Mouse (Mus musculus): ENCODE measurements at regions not wholly inside any gene's neighbourhood (a gene's known extent, or its start where the extent isn't known, plus 50 kb on each side); places are given as distances from the start of the nearest gene placed in this dataset.

- 86% methylated on average over 2 of the region's 2 CpGs for WGBS
- H3K4me1 ChIP-seq (replicated peaks): no peaks in the 10 kb centered on the region
- no peak overlapping the region for H3K9ac ChIP-seq (replicated peaks)
- ATAC-seq (ENCODE audit: insufficient number of reproducible peaks, insufficient read depth, low FRiP score, low TSS enrichment, low read depth): no peak
- no peaks in the 10 kb centered on the region for H3K27me3 ChIP-seq
- no peaks in the 10 kb centered on the region for H3K9me3 ChIP-seq
- H3K4me3 ChIP-seq (replicated peaks): no peak overlapping the region
- H3K4me2 ChIP-seq: no peak overlapping the region
- no peaks in the 10 kb centered on the region for H3K36me3 ChIP-seq
- no peak overlapping the region for H3K27ac ChIP-seq
Measured at GRCm38 (mm10) chr10:98043873-98044272, 317.3 kb upstream of the C030005K15Rik start.

- Histone ChIP-seq H3K9me3 (no peaks in the 10 kb centered on the region), H3K9ac (replicated peaks) (no peak overlapping the region), H3K4me2 (no peak overlapping the region), H3K4me1 (replicated peaks) (no peaks in the 10 kb centered on the region), H3K4me3 (replicated peaks) (no peak overlapping the region), H3K36me3 (no peaks in the 10 kb centered on the region), H3K27me3 (no peaks in the 10 kb centered on the region), H3K27ac (no peak overlapping the region)
- no peak for ATAC-seq (ENCODE audit: insufficient number of reproducible peaks, insufficient read depth, low FRiP score, low TSS enrichment, low read depth)
Measured at GRCm38 (mm10) chr10:98044579-98044978, 318.0 kb upstream of the C030005K15Rik start.

GRCm38 (mm10) chr10:98073432-98073831 lies 346.9 kb upstream of the C030005K15Rik start:
- H3K9ac ChIP-seq (replicated peaks): no peak overlapping the region
- H3K27ac ChIP-seq: no peak overlapping the region
- H3K9me3 ChIP-seq: no peaks in the 10 kb centered on the region
- ATAC-seq (ENCODE audit: insufficient number of reproducible peaks, insufficient read depth, low FRiP score, low TSS enrichment, low read depth): no peak
- H3K4me1 ChIP-seq (replicated peaks): no peaks in the 10 kb centered on the region
- no peaks in the 10 kb centered on the region for H3K36me3 ChIP-seq
- H3K27me3 ChIP-seq: no peaks in the 10 kb centered on the region
- no peak overlapping the region for H3K4me3 ChIP-seq (replicated peaks)
- WGBS: 81% methylated on average over 2 of the region's 2 CpGs
- no peak overlapping the region for H3K4me2 ChIP-seq

- no peaks in the 10 kb centered on the region for H3K4me1 ChIP-seq (replicated peaks)
- H3K4me3 ChIP-seq (replicated peaks): no peak overlapping the region
- no peaks in the 10 kb centered on the region for H3K27me3 ChIP-seq
- no peak overlapping the region for H3K27ac ChIP-seq
- H3K9me3 ChIP-seq: no peaks in the 10 kb centered on the region
- no peak overlapping the region for H3K4me2 ChIP-seq
- no peak overlapping the region for H3K9ac ChIP-seq (replicated peaks)
- ATAC-seq (ENCODE audit: insufficient number of reproducible peaks, insufficient read depth, low FRiP score, low TSS enrichment, low read depth): no peak
- WGBS: 67% methylated on average over 2 of the region's 2 CpGs
- H3K36me3 ChIP-seq: no peaks in the 10 kb centered on the region
Measured at GRCm38 (mm10) chr10:98084881-98085280, 358.3 kb upstream of the C030005K15Rik start.

- no peak overlapping the region for H3K9ac ChIP-seq (replicated peaks)
- H3K9me3 ChIP-seq: no peaks in the 10 kb centered on the region
- no peak overlapping the region for H3K27ac ChIP-seq
- H3K27me3 ChIP-seq: no peaks in the 10 kb centered on the region
- H3K36me3 ChIP-seq: no peaks in the 10 kb centered on the region
- no peak for ATAC-seq (ENCODE audit: insufficient number of reproducible peaks, insufficient read depth, low FRiP score, low TSS enrichment, low read depth)
- 87% methylated on average over 5 of the region's 5 CpGs for WGBS
- H3K4me1 ChIP-seq (replicated peaks): no peaks in the 10 kb centered on the region
- H3K4me2 ChIP-seq: no peak overlapping the region
- no peak overlapping the region for H3K4me3 ChIP-seq (replicated peaks)
Measured at GRCm38 (mm10) chr10:98116296-98116695, 389.7 kb upstream of the C030005K15Rik start.

- Histone ChIP-seq H3K9me3 (no peaks in the 10 kb centered on the region), H3K4me3 (replicated peaks) (no peak overlapping the region), H3K4me2 (no peak overlapping the region), H3K4me1 (replicated peaks) (no peaks in the 10 kb centered on the region), H3K36me3 (no peaks in the 10 kb centered on the region), H3K27me3 (no peaks in the 10 kb centered on the region), H3K9ac (replicated peaks) (no peak overlapping the region), H3K27ac (no peak overlapping the region)
- no peak for ATAC-seq (ENCODE audit: insufficient number of reproducible peaks, insufficient read depth, low FRiP score, low TSS enrichment, low read depth)
- WGBS: 86% methylated on average over 1 of the region's 1 CpGs
Measured at GRCm38 (mm10) chr10:98125713-98126112, 399.2 kb upstream of the C030005K15Rik start.

- Histone ChIP-seq H3K27ac (no peak overlapping the region), H3K4me1 (replicated peaks) (no peaks in the 10 kb centered on the region), H3K9ac (replicated peaks) (no peak overlapping the region), H3K36me3 (no peaks in the 10 kb centered on the region), H3K9me3 (no peaks in the 10 kb centered on the region), H3K4me2 (no peak overlapping the region), H3K4me3 (replicated peaks) (no peak overlapping the region), H3K27me3 (no peaks in the 10 kb centered on the region)
- no peak for ATAC-seq (ENCODE audit: insufficient number of reproducible peaks, insufficient read depth, low FRiP score, low TSS enrichment, low read depth)
- 56% methylated on average over 1 of the region's 1 CpGs for WGBS
Measured at GRCm38 (mm10) chr10:98135026-98135425, 408.5 kb upstream of the C030005K15Rik start.

GRCm38 (mm10) chr10:98145773-98146172 lies 419.2 kb upstream of the C030005K15Rik start:
- WGBS: 75% methylated on average over 1 of the region's 1 CpGs
- no peak overlapping the region for H3K27ac ChIP-seq
- H3K4me3 ChIP-seq (replicated peaks): no peak overlapping the region
- ATAC-seq (ENCODE audit: insufficient number of reproducible peaks, insufficient read depth, low FRiP score, low TSS enrichment, low read depth): no peak
- H3K9ac ChIP-seq (replicated peaks): no peak overlapping the region
- no peak overlapping the region for H3K4me2 ChIP-seq
- H3K27me3 ChIP-seq: no peaks in the 10 kb centered on the region
- H3K4me1 ChIP-seq (replicated peaks): 0 out of 2 replicates have a peak, but pooled peaks cover 3% of the 10 kb centered on the region
- no peaks in the 10 kb centered on the region for H3K36me3 ChIP-seq
- H3K9me3 ChIP-seq: no peaks in the 10 kb centered on the region

GRCm38 (mm10) chr10:98146998-98147863 lies 420.7 kb upstream of the C030005K15Rik start:
- 73% methylated on average over 9 of the region's 9 CpGs for WGBS
- Histone ChIP-seq H3K4me3 (replicated peaks) (no peak overlapping the region), H3K4me1 (replicated peaks) (0 out of 2 replicates have a peak, but pooled peaks cover 3% of the 10 kb centered on the region), H3K9me3 (no peaks in the 10 kb centered on the region), H3K27ac (no peak overlapping the region), H3K9ac (replicated peaks) (no peak overlapping the region), H3K4me2 (no peak overlapping the region), H3K36me3 (no peaks in the 10 kb centered on the region), H3K27me3 (no peaks in the 10 kb centered on the region)
- ATAC-seq (ENCODE audit: insufficient number of reproducible peaks, insufficient read depth, low FRiP score, low TSS enrichment, low read depth): no peak

- H3K4me2 ChIP-seq: no peak overlapping the region
- H3K9me3 ChIP-seq: no peaks in the 10 kb centered on the region
- H3K36me3 ChIP-seq: no peaks in the 10 kb centered on the region
- no peaks in the 10 kb centered on the region for H3K4me1 ChIP-seq (replicated peaks)
- H3K9ac ChIP-seq (replicated peaks): no peak overlapping the region
- 65% methylated on average over 2 of the region's 2 CpGs for WGBS
- no peak overlapping the region for H3K27ac ChIP-seq
- no peaks in the 10 kb centered on the region for H3K27me3 ChIP-seq
- no peak for ATAC-seq (ENCODE audit: insufficient number of reproducible peaks, insufficient read depth, low FRiP score, low TSS enrichment, low read depth)
- no peak overlapping the region for H3K4me3 ChIP-seq (replicated peaks)
Measured at GRCm38 (mm10) chr10:98155982-98156381, 429.4 kb upstream of the C030005K15Rik start.

- Histone ChIP-seq H3K4me1 (replicated peaks) (no peaks in the 10 kb centered on the region), H3K9ac (replicated peaks) (no peak overlapping the region), H3K4me2 (no peak overlapping the region), H3K27ac (no peak overlapping the region), H3K36me3 (no peaks in the 10 kb centered on the region), H3K9me3 (no peaks in the 10 kb centered on the region), H3K4me3 (replicated peaks) (no peak overlapping the region), H3K27me3 (no peaks in the 10 kb centered on the region)
- 60% methylated on average over 3 of the region's 3 CpGs for WGBS
- ATAC-seq (ENCODE audit: insufficient number of reproducible peaks, insufficient read depth, low FRiP score, low TSS enrichment, low read depth): no peak
Measured at GRCm38 (mm10) chr10:98185666-98186065, 459.1 kb upstream of the C030005K15Rik start.

GRCm38 (mm10) chr10:98196852-98197251 lies 470.3 kb upstream of the C030005K15Rik start:
- H3K27me3 ChIP-seq: no peaks in the 10 kb centered on the region
- H3K9ac ChIP-seq (replicated peaks): no peak overlapping the region
- WGBS: 84% methylated on average over 4 of the region's 4 CpGs
- H3K27ac ChIP-seq: no peak overlapping the region
- no peak overlapping the region for H3K4me2 ChIP-seq
- H3K36me3 ChIP-seq: no peaks in the 10 kb centered on the region
- no peaks in the 10 kb centered on the region for H3K4me1 ChIP-seq (replicated peaks)
- no peaks in the 10 kb centered on the region for H3K9me3 ChIP-seq
- H3K4me3 ChIP-seq (replicated peaks): no peak overlapping the region
- ATAC-seq (ENCODE audit: insufficient number of reproducible peaks, insufficient read depth, low FRiP score, low TSS enrichment, low read depth): no peak

Measured in limb, embryonic 12.5 days (tissue).